Mouse (Mus musculus) CD8-positive naive resting alpha-beta T cell, adult 2 months (primary cell): ENCODE measurements around the gene Mfap1a.
A peak's percentile ranks its signal among the peaks of the same experiment; 100 is the strongest.

Experiments
- DNase-seq, 2 experiments: peaks; one replicate each; pipeline ENCODE4 v3.0.0; 2022; ENCODE audit warnings: low read depth in 2 of 2, low spot score in 2 of 2

The Mfap1a gene

GRCm38 (mm10) chr2:121443068-121443349 lies 63.5 kb downstream of the Mfap1a start:
- DNase-seq = no peak

GRCm38 (mm10) chr2:121442259-121443067 lies 64.0 kb downstream of the Mfap1a start:
- DNase-seq = peak; percentile 43 to 56
